Mouse (Mus musculus): ENCODE data around the gene Cenpf.

The Cenpf gene

GRCm38 (mm10) chr1:189687654-189688387 lies at the start of gene Cenpf:
Gene Cenpf, minus strand, starts transcription at chr1:189688086.
- DNase-seq = peak; percentile 98 to 99

GRCm38 (mm10) chr1:189732156-189732555 lies 44.3 kb upstream of the Cenpf start:
- peak in 1 of 2 experiments; percentile 27 for DNase-seq

- peak in 1 of 2 experiments; percentile 16 for DNase-seq
These were observed 43.8 kb upstream of the Cenpf start for GRCm38 (mm10) chr1:189731697-189732096.

GRCm38 (mm10) chr1:189729141-189729815 lies 41.4 kb upstream of the Cenpf start:
- peak in 1 of 2 experiments; percentile 39 for DNase-seq

GRCm38 (mm10) chr1:189728784-189729115 lies 40.9 kb upstream of the Cenpf start:
- no peak for DNase-seq

GRCm38 (mm10) chr1:189727884-189728783 lies 40.2 kb upstream of the Cenpf start, which contains the start of gene Ptpn14:
Gene Ptpn14, plus strand, starts transcription at chr1:189728268.
- DNase-seq = peak; percentile 92 to 96

- DNase-seq = peak; percentile 90 to 94
These were observed 39.5 kb upstream of the Cenpf start for GRCm38 (mm10) chr1:189727346-189727883.

- DNase-seq = peak; percentile 45 to 62
These were observed 38.2 kb upstream of the Cenpf start for GRCm38 (mm10) chr1:189726121-189726520.

GRCm38 (mm10) chr1:189718600-189718999 lies 30.7 kb upstream of the Cenpf start:
- no peak for DNase-seq

- DNase-seq = no peak
These were observed 29.7 kb upstream of the Cenpf start for GRCm38 (mm10) chr1:189717546-189717945.

- no peak for DNase-seq
These were observed 28.3 kb upstream of the Cenpf start for GRCm38 (mm10) chr1:189715915-189716797.

GRCm38 (mm10) chr1:189709001-189709400 lies 21.1 kb upstream of the Cenpf start:
- DNase-seq = no peak

GRCm38 (mm10) chr1:189707419-189707818 lies 19.5 kb upstream of the Cenpf start:
- DNase-seq = peak; percentile 50 to 65

GRCm38 (mm10) chr1:189707014-189707413 lies 19.1 kb upstream of the Cenpf start:
- peak in 1 of 2 experiments; percentile 23 for DNase-seq

GRCm38 (mm10) chr1:189706040-189706645 lies 18.3 kb upstream of the Cenpf start:
- DNase-seq = no peak

- no peak for DNase-seq
These were observed 15.7 kb upstream of the Cenpf start for GRCm38 (mm10) chr1:189703591-189703990.

- peak; percentile 46 to 62 for DNase-seq
These were observed 15.3 kb upstream of the Cenpf start for GRCm38 (mm10) chr1:189703156-189703555.

- peak; percentile 82 to 85 for DNase-seq
These were observed 13.1 kb upstream of the Cenpf start for GRCm38 (mm10) chr1:189700990-189701389.

GRCm38 (mm10) chr1:189700186-189700585 lies 12.3 kb upstream of the Cenpf start:
- DNase-seq = no peak

GRCm38 (mm10) chr1:189698416-189698815 lies 10.5 kb upstream of the Cenpf start:
- DNase-seq = peak in 1 of 2 experiments; percentile 42

- no peak for DNase-seq
These were observed 7.4 kb upstream of the Cenpf start for GRCm38 (mm10) chr1:189695321-189695720.

Data from kidney, postnatal 4 days (tissue).